Mouse (Mus musculus) c-Kit-positive CD71-negative TER-119-negative erythroid progenitor cells, embryonic 14.5 days (primary cell): Measurements from ENCODE around the gene Gm20517.

ENCODE experiments used
- DNase-seq: peaks from one replicate; pipeline ENCODE4 v3.0.0-alpha.2; 2013; ENCODE audit warnings: low read depth

The Gm20517 gene

GRCm38 (mm10) chr17:47711883-47712282, 100.5 kb downstream of the Gm20517 start:
- DNase-seq: no peak

GRCm38 (mm10) chr17:47712889-47713571, 101.6 kb downstream of the Gm20517 start:
- DNase-seq: no peak

- no peak for DNase-seq
Measured at GRCm38 (mm10) chr17:47715037-47715436, 103.6 kb downstream of the Gm20517 start.

GRCm38 (mm10) chr17:47721183-47721582, 109.8 kb downstream of the Gm20517 start:
- DNase-seq: no peak

GRCm38 (mm10) chr17:47726566-47726965, 115.2 kb downstream of the Gm20517 start, which contains the start of gene Pgc:
Pgc (plus strand) TSS chr17:47726842.
- DNase-seq: no peak

- no peak for DNase-seq
Measured at GRCm38 (mm10) chr17:47730633-47731575, 119.5 kb downstream of the Gm20517 start.
